Mouse (Mus musculus): ENCODE data around the gene Syne1.

Gene Syne1

DNA sequence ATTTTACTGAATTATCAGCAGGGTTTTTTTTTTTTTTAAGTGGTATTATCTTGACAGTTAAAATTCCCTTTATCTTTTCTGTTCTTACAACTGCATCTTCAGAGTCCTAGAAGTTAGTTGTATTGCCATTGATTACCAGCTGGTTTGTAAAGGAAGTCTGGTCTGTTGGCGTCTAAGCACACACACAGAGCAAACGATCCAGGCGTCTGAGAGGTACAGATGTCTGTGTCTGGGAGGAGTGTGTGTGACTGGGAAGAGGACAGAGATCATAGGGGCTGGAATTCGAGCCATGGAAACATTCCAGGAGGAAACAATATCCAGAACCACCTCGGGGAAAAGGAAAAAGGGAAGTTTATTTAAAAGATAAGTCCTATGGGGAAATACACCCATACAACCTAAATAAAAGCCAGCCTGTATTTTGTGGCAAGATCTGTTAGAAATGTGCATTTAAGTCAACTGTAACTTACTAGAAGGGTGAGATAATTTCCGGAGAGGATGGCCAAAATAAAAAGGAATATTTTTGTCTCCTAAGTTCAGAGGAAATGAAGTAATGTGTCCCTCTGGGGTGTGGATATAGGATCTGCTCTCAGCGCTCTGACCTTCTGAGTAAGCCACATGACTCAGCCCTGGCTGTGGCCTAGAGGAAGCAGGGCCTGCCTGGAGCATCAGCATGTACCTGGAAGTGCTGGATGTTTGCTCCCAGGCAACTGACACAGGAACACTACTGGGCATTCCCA, 343.2 kb downstream of the Syne1 start:
- no peak for DNase-seq (ENCODE audit: low read depth in 2 of 2, low spot score in 2 of 2)

DNA sequence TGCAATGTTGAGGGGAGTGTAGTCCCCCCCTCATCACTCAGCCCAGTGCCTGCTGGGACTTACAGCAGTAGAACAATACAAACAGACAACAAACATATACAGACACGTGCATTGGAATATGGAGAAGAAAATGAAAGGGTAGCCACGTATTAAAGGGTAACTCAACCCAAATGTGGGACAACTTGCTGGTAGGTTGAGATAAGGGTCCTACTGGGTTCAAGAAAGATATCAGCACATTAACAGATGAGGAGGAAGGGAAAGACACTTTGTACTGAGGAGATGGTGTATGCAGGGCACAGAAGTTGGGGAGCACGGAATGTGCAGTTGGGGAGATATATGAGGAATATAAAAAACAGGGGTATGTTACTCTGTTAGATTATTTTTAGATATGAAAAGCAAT, 345.3 kb downstream of the Syne1 start:
- DNase-seq (ENCODE audit: low read depth in 2 of 2, low spot score in 2 of 2): no peak

DNA sequence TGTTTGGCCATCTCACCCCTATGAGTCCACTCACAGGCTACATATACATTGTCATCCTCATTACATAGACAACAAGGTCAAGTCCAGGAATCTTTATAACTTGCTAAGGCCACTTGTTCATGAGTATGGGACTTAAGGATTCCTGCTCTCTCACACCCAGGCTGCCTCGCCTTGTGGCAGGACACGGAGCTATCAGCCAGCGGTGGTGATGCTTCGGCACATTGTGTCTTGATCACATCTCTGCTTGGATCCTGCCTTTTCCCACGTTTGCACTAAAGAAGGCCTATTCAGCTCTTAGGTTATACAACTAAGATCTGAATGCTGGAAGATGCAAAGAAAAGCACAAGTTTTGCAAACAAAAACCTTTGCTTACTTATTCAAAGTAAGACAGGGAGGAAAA, 345.7 kb downstream of the Syne1 start:
- no peak for DNase-seq (ENCODE audit: low read depth in 2 of 2, low spot score in 2 of 2)

DNA sequence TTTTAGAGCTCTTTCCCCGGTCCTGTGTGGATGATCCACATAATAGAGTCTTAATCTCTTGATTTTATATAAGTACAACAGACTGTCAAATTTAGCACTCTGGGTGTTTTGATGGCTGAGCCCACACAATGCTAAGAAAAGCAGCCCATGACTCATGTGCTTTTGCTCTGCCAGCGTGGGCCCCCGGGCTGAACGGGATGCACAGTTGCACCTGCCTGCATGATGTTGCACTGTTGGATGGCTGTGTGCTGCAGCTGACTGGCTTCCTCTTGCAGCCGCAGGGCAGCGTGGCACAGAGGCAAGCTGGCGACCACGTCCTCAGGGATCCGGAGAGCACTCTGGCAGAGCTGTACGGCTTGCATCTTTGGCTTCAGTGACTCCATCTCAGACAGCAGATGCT, 347.4 kb downstream of the Syne1 start:
- DNase-seq (ENCODE audit: low read depth in 2 of 2, low spot score in 2 of 2): no peak

DNA sequence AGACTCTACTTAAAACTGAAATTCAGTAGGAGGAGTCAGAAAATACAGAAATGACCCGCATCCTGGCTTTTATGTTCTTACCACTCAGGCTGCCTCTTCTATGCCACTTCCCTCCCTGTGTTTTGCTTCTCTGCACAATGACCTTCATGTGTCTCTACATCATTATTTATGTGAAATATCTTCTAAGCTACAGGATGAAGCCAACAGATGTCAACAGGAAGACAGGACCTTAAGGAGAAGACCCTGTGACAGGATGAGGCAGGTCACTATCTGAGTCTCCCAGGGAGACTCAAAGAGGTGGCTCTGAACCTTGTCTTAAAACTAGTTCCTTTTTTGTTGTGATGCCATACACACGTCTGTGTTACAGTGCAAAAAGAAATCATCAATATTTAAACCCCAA, 353.9 kb downstream of the Syne1 start:
- peak in 1 of 2 experiments; percentile 16 for DNase-seq (ENCODE audit: low read depth in 2 of 2, low spot score in 2 of 2)

DNA sequence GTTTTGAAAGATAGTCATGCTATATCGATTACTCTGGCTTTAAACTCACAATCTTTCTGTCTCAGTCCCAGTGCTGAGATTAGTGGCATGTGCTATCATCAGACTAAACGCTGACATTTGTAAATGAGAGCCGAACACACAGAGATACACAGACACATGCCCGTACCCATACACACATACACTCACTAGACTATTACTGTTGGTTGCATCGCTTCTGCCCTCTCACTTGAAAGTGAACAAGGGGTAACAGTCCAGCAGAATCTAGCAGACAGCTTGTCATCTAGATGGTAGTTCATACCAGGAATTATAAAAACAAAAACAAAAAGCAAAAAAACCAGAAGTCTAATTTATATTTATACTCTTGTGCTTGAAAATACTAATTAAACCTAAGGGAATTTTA, 355.0 kb downstream of the Syne1 start:
- DNase-seq (ENCODE audit: low read depth in 2 of 2, low spot score in 2 of 2): no peak

DNA sequence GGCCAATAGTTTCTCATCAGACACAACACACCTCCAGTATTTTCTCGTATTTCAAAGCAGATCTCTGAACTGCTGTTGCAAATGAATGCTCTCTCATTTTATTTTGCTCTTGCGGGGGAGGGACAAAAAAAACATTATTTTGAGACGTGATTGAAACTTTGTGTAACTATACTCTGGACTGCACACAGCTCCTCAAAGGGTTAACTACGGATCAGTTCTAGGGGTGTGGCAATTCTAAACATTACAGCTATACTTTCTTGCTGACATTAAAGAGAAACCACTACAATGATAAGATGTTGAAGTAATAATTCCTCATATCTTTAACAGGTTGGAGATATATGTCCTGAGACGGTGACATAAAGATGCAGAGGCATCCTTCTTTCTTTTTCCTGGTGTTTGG, 356.0 kb downstream of the Syne1 start:
- DNase-seq (ENCODE audit: low read depth in 2 of 2, low spot score in 2 of 2): no peak

DNA sequence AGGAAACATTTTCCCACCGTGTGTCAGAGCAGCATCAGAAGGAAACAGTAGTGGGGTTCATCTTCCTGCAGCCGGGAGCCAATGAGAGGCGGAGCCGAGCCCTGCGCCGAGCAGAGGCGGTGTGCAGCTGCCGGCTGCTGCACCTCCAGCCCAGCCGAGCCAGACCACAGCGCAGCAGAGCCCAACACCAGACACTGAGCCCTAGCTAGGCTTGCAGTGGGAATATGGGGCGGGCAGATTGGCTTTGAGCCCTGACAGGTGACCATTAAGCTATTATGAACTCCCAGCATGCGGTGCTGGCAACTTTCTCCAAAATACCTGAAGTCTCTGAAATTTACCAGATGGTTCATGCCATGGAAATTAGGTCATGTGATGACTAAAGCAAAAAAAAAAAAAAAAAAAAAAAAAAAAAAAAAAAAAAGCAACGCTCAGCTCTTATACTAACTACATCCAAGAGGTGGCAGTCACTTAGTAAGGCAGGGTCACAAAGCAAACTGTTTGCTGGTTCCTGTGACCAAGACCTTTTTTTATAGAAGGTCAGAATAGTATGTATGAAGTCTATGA, 356.5 kb downstream of the Syne1 start:
- peak; percentile 56 to 69 for DNase-seq (ENCODE audit: low read depth in 2 of 2, low spot score in 2 of 2)

DNA sequence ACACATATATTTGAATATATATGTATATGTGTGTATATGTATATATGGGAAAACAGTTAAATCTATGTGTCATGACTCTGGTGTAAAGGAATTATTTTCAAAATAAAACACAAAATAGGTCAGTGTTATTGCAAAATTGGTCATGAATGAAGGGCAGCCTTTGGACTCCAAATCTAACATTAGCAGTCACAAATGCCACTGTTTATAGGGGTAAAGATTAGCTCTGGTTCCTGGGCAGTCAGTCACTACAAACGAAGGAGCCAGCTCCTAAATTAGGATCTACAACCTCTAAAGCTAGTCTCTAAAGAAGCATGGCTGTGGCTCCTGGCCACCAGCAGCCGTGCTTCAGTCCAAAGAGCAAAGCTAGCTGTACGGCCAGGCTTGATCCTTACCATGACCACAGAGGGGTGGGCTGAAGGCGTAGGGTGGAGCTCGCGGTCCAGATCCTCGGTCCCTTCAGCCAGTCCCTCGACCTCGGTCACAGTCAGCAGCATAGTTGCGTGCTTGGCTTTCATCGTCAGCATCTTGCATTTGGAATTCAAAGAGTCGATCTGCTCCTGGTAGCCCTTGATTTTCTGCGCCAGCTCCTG, 357.1 kb downstream of the Syne1 start:
- no peak for DNase-seq (ENCODE audit: low read depth in 2 of 2, low spot score in 2 of 2)

DNA sequence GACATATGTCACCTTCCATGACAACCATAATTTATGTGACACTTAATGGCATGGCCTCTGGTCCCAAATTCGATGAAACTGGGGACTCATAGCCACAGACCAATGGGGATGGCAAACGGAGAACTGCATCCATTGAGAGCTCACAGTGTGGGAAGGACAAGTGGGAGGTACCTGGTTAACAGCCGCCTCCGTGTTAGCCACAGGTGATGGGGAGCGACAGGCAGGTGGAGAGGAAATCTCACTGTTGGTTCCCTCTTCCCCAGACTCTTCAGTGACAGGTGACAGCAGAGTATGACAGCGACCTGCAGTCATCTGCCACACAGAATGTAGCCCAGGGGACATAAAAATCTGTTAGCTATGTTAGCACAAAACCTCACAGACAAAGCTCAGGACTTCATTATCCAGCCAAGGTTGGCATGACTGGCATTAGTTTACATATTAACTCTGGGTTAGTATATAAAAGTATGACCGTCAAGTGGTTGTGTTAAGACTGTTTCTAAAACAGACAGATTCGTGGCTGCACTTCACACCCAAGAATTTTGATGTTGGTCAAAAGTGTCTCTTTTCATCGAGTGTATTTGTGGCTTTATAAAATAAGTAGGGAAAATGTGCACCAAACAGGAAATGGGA, 358.3 kb downstream of the Syne1 start:
- DNase-seq (ENCODE audit: low read depth in 2 of 2, low spot score in 2 of 2): no peak

DNA sequence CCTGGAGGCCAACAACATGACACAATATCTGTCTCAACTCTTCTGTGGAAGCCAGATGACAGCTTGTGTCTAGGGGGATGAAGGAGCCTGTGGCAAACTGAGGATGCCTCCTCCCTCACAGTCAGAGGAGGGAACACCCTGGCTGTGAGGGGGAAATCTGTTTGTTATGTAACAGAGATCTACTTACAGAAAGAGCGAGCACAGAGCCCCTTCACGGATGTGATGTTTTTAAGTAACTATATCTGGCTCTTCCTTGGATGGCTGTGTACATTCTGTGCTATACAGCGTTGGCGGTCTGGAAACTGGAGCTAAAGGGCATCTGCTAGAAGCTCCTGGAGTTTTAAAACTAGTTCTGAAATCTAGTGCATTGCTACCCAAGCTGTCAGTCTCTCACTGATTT, 360.5 kb downstream of the Syne1 start:
- no peak for DNase-seq (ENCODE audit: low read depth in 2 of 2, low spot score in 2 of 2)

DNA sequence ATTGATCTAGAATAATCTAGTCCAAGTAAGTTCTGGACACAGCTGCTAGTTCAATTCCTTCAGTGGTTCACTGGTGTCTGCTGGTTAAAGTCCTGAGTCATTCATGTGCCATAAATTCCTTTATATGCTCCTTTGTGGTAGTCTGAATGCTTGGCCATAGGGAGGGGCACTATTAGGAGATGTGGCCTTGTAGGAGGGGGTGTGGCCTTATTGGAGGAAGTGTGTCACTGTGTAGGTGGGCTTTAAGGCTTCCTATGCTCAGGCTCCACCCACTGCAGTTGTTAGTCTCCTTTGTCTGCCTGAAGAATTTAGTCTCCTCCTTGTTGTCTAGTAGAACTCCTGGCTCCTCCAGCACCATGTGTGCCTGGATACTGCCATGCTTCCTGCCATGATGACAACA, 362.4 kb downstream of the Syne1 start:
- no peak for DNase-seq (ENCODE audit: low read depth in 2 of 2, low spot score in 2 of 2)

DNA sequence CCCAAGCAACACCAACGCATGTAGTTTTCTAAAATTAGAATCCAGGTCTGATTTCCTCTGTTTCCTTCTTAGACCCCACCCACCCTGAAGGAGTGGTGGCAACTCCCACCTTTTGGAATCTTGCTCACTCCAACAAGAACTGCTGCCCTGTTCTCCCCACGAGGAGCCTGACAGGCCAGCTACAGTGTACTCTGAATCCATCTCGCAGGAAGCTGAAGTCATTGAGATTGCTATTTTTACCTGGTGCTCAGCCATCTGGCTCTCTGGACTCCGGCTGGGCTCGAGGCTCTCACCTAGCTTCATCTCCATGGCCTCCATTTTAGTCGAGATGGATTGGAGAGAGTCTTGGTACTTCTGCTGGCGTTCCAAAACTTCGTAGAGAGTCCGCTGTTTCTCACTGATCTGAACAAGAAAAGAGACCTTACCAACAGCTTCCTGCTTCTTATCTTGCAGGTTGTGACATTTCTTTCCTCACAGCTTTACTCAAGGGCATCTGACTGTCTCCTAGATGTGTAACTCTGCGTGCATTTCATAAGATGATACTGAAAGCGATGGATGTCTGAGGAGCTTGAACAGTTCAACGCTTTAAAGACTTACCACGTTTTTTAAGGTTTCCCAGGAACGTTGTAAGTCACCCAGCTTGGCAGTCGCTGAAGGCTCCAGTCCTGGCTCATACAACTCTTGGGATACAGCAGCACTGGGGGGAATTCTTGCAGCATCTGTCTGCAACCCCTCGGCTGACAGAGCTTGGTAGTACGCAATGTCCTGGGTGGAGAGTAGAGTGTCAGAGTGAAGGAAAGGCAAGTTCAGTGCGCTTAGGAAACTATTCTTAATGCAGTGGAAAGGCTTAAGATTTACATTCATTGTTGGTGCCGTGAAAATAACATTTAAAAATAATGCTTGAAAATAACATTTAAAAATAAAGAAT, 365.9 kb downstream of the Syne1 start:
- no peak for DNase-seq (ENCODE audit: low read depth in 2 of 2, low spot score in 2 of 2)

DNA sequence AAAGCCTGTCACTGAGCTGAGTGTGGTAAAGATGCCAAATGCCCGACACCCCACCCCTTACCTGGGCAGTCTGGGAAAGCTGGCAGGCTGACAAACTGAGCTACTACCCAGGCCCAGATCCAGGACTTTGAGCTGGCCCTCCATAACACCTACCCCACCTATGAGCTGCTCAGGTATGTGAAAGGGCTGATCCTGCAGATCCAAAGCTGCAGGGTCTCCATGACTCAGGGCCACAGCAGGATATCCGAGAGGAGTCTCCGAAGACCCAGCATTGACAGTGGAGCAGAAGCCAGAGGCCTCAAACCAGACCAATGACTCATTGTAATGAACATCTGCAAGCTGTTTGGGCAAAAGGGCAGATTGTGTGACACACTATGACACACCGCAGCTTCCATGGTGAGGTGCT, 369.5 kb downstream of the Syne1 start:
- no peak for DNase-seq (ENCODE audit: low read depth in 2 of 2, low spot score in 2 of 2)

DNA sequence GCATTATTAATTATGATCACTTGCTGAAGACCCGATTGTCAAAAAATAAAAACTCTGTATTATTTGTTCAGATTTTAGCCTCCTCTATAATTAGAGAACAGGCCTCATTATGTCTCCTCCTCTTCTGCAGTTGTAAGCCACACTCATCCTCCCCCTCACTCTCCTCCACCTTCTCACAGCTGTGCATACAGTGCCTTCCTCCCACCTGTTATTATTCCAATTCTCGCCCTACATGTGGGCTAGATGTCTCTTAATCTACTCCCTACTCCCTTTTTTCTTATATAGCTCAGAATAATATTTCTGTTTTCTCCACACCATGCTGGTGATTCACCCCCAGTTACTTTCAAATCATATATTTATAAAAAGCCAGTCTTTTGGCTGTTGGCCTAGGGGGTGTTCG, 371.4 kb downstream of the Syne1 start:
- no peak for DNase-seq (ENCODE audit: low read depth in 2 of 2, low spot score in 2 of 2)

DNA sequence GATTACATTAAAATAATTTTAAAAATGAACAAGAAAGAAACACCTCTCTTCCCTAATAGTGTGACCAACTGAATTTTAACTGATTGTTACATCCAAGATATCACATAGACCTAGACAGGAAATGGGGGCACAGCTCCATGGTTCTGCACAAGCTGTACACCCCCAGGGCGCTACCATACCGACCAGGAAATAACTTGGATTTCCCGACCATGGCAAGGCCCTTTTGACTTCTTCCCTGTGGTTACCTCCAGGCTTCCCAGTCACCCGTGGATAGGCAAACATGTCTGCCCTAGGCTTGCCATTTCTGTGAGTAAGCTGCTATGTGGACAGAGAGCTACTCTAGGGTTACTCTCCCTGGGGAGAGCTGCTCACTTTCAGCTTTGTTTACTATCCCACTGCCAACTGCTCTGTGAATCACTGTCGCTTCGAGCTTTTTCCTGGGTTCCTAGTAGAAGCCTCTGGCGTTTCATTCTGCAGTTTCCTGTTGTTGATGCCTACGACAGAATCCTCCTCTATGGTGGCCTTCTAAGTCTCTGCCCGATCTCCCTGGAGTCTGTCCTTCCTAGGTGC, 373.8 kb downstream of the Syne1 start:
- no peak for DNase-seq (ENCODE audit: low read depth in 2 of 2, low spot score in 2 of 2)

DNA sequence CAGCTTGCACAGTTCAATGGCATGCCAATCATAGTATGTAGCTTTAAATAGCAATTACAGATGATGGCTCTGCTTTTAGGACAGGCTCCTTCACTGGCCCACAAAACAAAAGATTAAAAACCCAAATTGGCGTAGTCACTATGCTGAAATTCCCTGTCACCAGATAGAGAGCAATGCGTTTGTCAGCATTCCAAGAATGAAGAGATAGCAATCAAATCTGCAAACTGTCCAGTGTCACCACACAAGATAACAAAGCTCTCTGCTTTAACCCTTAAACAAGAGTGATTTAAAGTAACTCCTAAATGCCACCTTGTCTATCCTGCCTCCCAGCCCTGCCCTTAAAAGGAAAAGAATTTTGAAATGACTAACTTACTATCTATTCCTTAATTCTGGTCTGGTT, 374.9 kb downstream of the Syne1 start:
- no peak for DNase-seq (ENCODE audit: low read depth in 2 of 2, low spot score in 2 of 2)

DNA sequence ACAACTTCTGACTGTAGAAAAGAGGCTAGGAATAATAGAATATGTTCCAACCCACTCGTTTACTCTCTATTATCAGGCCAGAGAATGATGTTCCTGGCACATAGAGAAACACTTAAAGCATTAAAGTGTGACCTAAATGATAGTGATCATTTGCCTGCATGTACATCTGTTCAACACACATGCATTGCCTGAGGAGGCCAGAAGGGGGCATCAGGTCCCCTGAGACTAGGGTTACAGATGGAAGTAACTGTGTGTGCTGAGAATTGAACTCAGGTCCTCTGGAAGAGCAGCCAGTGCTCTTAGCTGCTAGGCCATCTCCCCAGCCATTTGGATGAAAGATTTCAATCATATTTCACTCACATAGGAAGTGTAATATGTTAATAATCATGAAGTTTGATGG, 380.9 kb downstream of the Syne1 start:
- no peak for DNase-seq (ENCODE audit: low read depth in 2 of 2, low spot score in 2 of 2)

DNA sequence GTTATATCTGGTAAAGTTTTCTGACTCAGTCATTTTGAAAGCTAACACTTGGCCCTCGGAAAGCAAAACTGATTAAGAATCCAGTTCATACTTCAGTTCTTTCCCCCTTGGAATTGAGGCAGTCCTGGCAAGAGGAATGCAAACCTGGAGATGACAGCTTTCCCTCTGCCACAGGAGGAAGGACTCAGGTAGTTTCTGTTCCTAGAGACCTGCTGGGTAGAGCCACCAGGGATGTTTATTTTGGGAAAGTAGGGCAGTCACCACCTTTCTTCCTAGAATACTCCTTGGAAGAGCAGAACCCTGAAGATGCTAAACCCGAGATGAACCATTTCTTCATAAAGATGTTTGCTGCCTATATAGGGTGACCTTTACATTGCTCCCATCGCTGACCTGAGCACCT, 383.8 kb downstream of the Syne1 start:
- no peak for DNase-seq (ENCODE audit: low read depth in 2 of 2, low spot score in 2 of 2)

DNA sequence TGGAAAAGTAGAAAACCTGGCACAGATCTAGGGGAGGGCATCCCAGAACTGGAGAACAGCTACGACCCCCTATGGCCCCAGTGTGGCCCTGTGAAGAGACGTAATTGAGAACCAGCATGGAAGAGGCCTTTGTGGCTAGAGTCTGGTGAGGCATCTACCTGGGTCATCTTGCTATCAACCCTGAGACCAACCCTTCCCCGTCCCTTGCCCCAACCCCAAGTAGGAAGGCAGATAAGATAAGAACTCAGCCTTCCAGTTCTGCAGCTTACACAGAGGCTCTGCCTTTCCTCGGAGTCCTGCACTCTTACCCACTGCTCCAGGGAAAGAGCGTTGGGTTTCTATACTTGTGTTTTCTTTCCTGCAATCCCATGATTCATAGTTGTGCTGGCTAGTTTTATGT, 385.8 kb downstream of the Syne1 start:
- DNase-seq (ENCODE audit: low read depth in 2 of 2, low spot score in 2 of 2): no peak

DNA sequence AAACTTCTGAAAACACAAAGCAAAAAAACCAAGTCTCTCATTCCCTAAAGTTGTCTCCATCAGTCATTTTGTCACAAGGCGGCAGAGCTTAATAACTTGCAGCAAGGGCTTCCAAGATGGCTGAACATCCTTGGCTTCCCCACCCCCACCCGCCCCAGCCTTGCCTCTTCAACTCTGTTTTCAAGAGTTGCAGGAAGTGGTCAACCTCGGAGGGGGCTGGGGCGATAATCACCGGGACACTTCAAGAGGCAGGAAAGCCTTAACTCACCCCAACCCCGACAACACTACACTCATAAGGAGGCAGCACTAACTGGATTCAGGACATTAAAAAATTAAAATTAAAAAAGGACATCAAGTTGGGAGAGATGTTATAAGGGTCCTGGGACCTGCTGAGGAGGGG, 387.5 kb downstream of the Syne1 start:
- DNase-seq (ENCODE audit: low read depth in 2 of 2, low spot score in 2 of 2): peak; percentile 47 to 69

All from CD8-positive naive resting alpha-beta T cell, adult 2 months (primary cell).